Mouse (Mus musculus) gastrocnemius, postnatal 10 days (tissue): ENCODE measurements around the gene Snx11. TPM values are rescaled to one million over a fixed set of nuclear protein-coding genes. Genes with fewer than 3 reads are reported as not detected.
A peak's percentile ranks its signal among the peaks of the same experiment; 100 is the strongest.
"Not testable (repeated sequence)": the region's sequence is repeated elsewhere in the genome, so short reads cannot be mapped to it uniquely, and the experiment has no call there.

Experiments used
- DNase-seq: peaks from one replicate; pipeline ENCODE4 v3.0.0; 2021; ENCODE audit warnings: mixed read lengths
- total RNA-seq, 2 experiments: library from RNA; stranded (reverse); gene quantifications; 2 replicates each; pipeline ENCODE4 v1.2.3; 2021

Snx11 gene
- total RNA-seq, 2 experiments from 2014 or later = 10.5 to 11.6 TPM

DNA sequence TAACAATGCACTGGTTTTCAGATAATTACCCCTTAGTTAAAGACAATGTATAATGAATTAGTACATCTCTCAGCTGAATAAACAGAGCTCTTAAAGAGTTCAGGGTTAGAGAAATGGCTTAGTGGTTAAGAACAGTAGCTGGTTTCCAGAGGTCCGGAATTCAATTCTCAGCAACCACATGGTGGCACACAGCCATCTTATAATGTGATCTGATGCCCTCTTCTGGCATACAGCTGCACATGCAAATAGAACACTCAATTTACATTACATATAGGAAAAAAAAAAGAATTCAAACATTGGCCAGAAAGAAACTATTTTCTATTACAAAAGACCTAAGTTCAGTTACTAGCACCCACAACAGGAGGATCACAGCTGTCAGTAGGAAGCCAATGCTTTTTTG, 19.2 kb upstream of the Snx11 start:
- no peak for DNase-seq

GRCm38 (mm10) chr11:96796081-96796480, 18.7 kb upstream of the Snx11 start:
- DNase-seq = no peak

DNA sequence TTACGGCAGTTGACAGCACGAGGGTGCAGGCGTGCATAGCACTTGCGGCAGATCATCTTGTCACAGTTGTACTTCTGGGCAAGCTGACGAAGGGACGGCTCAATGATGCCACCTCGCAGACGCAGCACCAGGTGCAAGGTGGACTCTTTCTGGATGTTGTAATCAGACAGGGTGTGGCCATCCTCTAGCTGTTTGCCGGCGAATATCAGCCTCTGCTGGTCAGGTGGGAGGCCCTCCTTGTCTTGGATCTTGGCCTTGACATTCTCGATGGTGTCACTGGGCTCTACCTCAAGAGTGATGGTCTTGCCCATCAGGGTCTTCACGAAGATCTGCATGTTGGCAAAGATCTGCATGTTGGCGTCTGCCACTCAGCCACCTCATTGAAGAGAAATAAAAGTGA, 18.1 kb upstream of the Snx11 start:
- DNase-seq = no peak

DNA sequence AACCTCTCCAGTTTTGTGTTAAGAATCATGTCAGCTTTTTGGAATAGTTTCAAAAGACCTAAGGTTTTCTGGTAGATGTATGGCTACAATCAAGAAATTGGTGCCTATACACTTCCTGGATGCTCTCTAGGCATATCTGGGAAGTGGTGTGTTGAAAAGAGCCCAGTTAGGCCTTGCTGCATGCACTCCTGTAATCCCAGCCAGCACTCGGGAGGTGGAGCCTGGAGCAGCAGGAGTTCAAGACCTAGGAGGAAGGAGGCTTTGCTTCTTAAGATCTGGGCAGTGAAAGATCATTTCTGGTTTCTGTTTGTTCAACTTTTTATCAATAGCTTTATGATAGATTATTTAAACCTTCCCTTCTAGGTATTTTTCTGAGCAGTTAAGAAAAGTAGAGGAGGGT, 13.3 kb upstream of the Snx11 start:
- DNase-seq = no peak

- DNase-seq = no peak
These were observed 12.6 kb upstream of the Snx11 start for GRCm38 (mm10) chr11:96789990-96790389.

- DNase-seq = peak; percentile 87
These were observed 11.8 kb upstream of the Snx11 start, which contains the start of gene Cbx1 for GRCm38 (mm10) chr11:96788871-96789795. Gene Cbx1 (plus strand): TSS chr11:96789127.

GRCm38 (mm10) chr11:96786731-96787450, 9.5 kb upstream of the Snx11 start:
- no peak for DNase-seq

- peak; percentile 79 for DNase-seq
These were observed 7.5 kb upstream of the Snx11 start for GRCm38 (mm10) chr11:96784847-96785246.

DNA sequence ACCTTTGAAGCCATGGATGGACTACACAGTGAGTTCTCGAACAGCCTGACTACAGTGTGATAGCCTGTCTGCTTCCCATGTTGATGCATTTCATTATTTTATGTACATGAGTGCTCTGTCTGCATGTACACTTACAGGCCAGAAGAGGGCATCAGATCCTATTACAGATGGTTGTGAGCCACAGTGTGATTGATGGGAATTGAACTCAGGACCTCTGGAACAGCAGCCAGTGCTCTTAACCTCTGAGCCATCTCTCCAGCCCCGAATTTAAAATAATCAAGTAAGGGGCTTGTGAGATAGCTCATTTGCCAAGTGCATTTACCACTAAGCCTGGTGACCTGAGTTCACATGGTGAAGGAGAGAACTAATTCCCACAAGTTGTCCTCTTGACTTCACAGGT, 4.1 kb upstream of the Snx11 start:
- DNase-seq = no peak

- no peak for DNase-seq
These were observed 2.9 kb upstream of the Snx11 start for GRCm38 (mm10) chr11:96780306-96780705.

GRCm38 (mm10) chr11:96778061-96778627, 785 bp upstream of the Snx11 start:
- DNase-seq = not testable (repeated sequence)

GRCm38 (mm10) chr11:96776068-96776467, 1.3 kb downstream of the Snx11 start:
- DNase-seq = no peak

GRCm38 (mm10) chr11:96775665-96776064, 1.7 kb downstream of the Snx11 start:
- DNase-seq = no peak

DNA sequence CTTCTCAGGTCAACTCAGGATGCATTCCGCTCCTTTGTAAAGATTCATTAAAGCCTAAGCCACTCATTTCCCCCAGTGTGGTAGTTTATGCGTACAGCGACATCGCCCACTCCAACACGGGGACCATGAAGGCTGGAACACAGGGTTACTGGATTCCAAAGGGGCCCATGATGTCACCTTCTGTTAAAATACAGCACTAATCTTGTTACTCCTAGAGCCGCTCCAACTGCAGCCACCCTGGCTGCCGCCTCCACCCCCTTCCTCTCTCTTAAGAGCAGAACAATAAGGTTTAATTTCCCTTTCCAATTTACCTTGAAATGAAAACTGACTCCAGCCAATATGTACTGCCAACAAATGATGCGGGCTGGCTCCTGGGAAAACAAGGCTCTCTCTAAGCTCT, 2.3 kb downstream of the Snx11 start:
- no peak for DNase-seq

GRCm38 (mm10) chr11:96774536-96774935, 2.8 kb downstream of the Snx11 start:
- no peak for DNase-seq

GRCm38 (mm10) chr11:96772413-96772812, 4.9 kb downstream of the Snx11 start:
- DNase-seq = no peak

DNA sequence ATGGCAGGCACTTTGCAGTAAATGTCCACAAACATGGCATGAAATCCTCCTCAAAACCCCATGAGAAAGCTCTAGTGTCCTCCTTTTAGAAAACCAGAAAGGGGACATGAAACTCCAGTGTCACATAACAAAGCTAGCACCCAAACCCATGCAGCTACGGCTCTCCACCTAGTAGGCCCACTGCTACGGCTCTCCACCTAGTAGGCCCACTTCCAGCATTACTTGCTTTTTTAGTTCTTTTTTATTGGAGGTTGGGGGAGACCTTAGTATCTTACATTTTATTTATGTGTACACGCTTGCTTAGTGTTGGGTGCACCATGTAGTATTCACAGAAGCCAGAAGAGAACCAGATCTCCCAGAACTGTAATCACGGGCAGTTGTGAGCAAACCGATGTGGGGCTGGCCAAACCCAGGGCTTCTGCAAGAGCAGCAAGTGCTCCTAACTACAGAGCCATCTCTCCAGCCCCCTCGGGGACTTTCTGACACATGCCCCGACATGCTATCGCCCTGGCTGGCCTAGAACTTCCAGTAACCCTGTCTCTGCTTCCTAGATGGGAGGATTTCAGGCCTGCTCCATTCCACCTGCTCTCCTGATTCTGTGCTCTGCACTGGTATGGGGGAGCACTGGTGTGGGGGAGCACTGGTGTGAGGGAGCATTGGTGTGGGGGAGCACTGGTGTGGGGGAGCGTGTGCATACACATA, 5.9 kb downstream of the Snx11 start:
- no peak for DNase-seq

GRCm38 (mm10) chr11:96768240-96768639, 9.1 kb downstream of the Snx11 start:
- no peak for DNase-seq

GRCm38 (mm10) chr11:96767096-96767495, 10.3 kb downstream of the Snx11 start:
- DNase-seq = no peak

GRCm38 (mm10) chr11:96766555-96766954, 10.8 kb downstream of the Snx11 start:
- no peak for DNase-seq

GRCm38 (mm10) chr11:96765645-96766044, 11.7 kb downstream of the Snx11 start:
- no peak for DNase-seq
